Mouse (Mus musculus) midbrain, embryonic 11.5 days (tissue): ENCODE measurements at regions not wholly inside any gene's neighbourhood (a gene's known extent, or its start where the extent isn't known, plus 50 kb on each side); places are given as distances from the start of the nearest gene placed in this dataset.

Experiments
- ATAC-seq: fragments of 200-750 bp; cut with Nextera tagmentation; 2 replicates; pipeline ENCODE4 v1.8.0; 2017; ENCODE audit warnings: moderate TSS enrichment, moderate library complexity; ENCODE audit not compliant: low FRiP score
- DNase-seq: peaks from one replicate; pipeline ENCODE4 v3.0.0; 2015; ENCODE audit warnings: low spot score; ENCODE audit errors: missing footprints
- H3K27ac ChIP-seq: fragments of 300-500 bp; sonication (generic); 2 replicates; pipeline ENCODE4 v1.5.1; 2014; ENCODE audit warnings: low read depth, low read length
- H3K27me3 ChIP-seq: fragments of 300-500 bp; sonication (generic); 2 replicates; pipeline ENCODE4 v1.6.1; 2014; ENCODE audit warnings: mild to moderate bottlenecking, low read length, moderate library complexity, mixed read lengths; ENCODE audit not compliant: control insufficient read depth, insufficient read depth
- H3K36me3 ChIP-seq: fragments of 300-500 bp; sonication (generic); 2 replicates; pipeline ENCODE4 v1.6.1; 2014; ENCODE audit warnings: mild to moderate bottlenecking, low read length, moderate library complexity, mixed read lengths; ENCODE audit not compliant: control insufficient read depth, insufficient read depth
- H3K4me1 ChIP-seq: fragments of 300-500 bp; sonication (generic); 2 replicates; pipeline ENCODE4 v1.6.1; 2014; ENCODE audit warnings: low read length; ENCODE audit not compliant: control insufficient read depth, insufficient read depth
- H3K4me2 ChIP-seq: fragments of 300-500 bp; sonication (generic); 2 replicates; pipeline ENCODE4 v1.6.1; 2014; ENCODE audit warnings: mild to moderate bottlenecking, moderate library complexity
- H3K4me3 ChIP-seq: fragments of 300-500 bp; sonication (generic); 2 replicates; pipeline ENCODE4 v1.5.1; 2014; ENCODE audit warnings: low read depth, low read length
- H3K9ac ChIP-seq: fragments of 300-500 bp; sonication (generic); 2 replicates; pipeline ENCODE4 v1.6.1; 2014; ENCODE audit warnings: low read length
- H3K9me3 ChIP-seq: fragments of 300-500 bp; sonication (generic); 2 replicates; pipeline ENCODE4 v1.6.1; 2016; ENCODE audit warnings: low read length; ENCODE audit not compliant: control insufficient read depth
- WGBS: fragments of 180-500 bp; shearing (Covaris S2); extraction: QIAGEN DNeasy Blood & Tissue Kit; methylation state at CpG from one replicate; pipeline ENCODE4 v1.1.7; 2014; 5-methylcytosine and 5-hydroxymethylcytosine counted together

GRCm38 (mm10) chr3:11007363-11007762 is 671.9 kb upstream of the Gm38303 start:
- no peaks in the 10 kb centered on the region for H3K27me3 ChIP-seq
- H3K4me1 ChIP-seq = no peaks in the 10 kb centered on the region
- WGBS = 87% methylated on average over 3 of the region's 3 CpGs
- DNase-seq = no peak
- ATAC-seq = peak; percentile 59; the same call in 1 of the 2 replicates
- no peak overlapping the region for H3K27ac ChIP-seq
- H3K4me2 ChIP-seq = no peak overlapping the region
- no peak overlapping the region for H3K4me3 ChIP-seq
- no peaks in the 10 kb centered on the region for H3K9me3 ChIP-seq
- no peaks in the 10 kb centered on the region for H3K36me3 ChIP-seq
- no peak overlapping the region for H3K9ac ChIP-seq

- 88% methylated on average over 2 of the region's 2 CpGs for WGBS
- H3K36me3 ChIP-seq = no peaks in the 10 kb centered on the region
- no peaks in the 10 kb centered on the region for H3K9me3 ChIP-seq
- H3K27me3 ChIP-seq = no peaks in the 10 kb centered on the region
- no peak for DNase-seq
- no peaks in the 10 kb centered on the region for H3K4me1 ChIP-seq
- H3K4me2 ChIP-seq = no peak overlapping the region
- H3K27ac ChIP-seq = no peak overlapping the region
- no peak; the same call in 1 of the 2 replicates for ATAC-seq
- H3K9ac ChIP-seq = no peak overlapping the region
- no peak overlapping the region for H3K4me3 ChIP-seq
Measured at GRCm38 (mm10) chr3:11006531-11007269, 671.2 kb upstream of the Gm38303 start.

- H3K4me2 ChIP-seq = no peak overlapping the region
- H3K4me3 ChIP-seq = no peak overlapping the region
- H3K4me1 ChIP-seq = no peaks in the 10 kb centered on the region
- no peak for ATAC-seq
- H3K9ac ChIP-seq = no peak overlapping the region
- no peak overlapping the region for H3K27ac ChIP-seq
- DNase-seq = no peak
- H3K9me3 ChIP-seq = no peaks in the 10 kb centered on the region
- H3K27me3 ChIP-seq = no peaks in the 10 kb centered on the region
- no peaks in the 10 kb centered on the region for H3K36me3 ChIP-seq
Measured at GRCm38 (mm10) chr3:10978968-10979367, 643.5 kb upstream of the Gm38303 start.

GRCm38 (mm10) chr3:10974429-10974828 is 638.9 kb upstream of the Gm38303 start:
- H3K4me3 ChIP-seq = no peak overlapping the region

GRCm38 (mm10) chr3:10952583-10952982 is 617.1 kb upstream of the Gm38303 start:
- no peaks in the 10 kb centered on the region for H3K36me3 ChIP-seq
- ATAC-seq (no peak), DNase-seq (no peak)
- no peak overlapping the region for H3K4me3 ChIP-seq
- H3K9me3 ChIP-seq = no peaks in the 10 kb centered on the region
- H3K27ac ChIP-seq = no peak overlapping the region
- no peaks in the 10 kb centered on the region for H3K27me3 ChIP-seq
- H3K4me1 ChIP-seq = no peaks in the 10 kb centered on the region
- 100% methylated on average over 1 of the region's 1 CpGs for WGBS
- H3K4me2 ChIP-seq = no peak overlapping the region
- H3K9ac ChIP-seq = no peak overlapping the region

More at GRCm38 (mm10) chr3:10974429-10974828, 638.9 kb upstream of the Gm38303 start:
- ATAC-seq (0 out of 2 replicates have a peak, but pooled peaks have one; percentile 5), DNase-seq (no peak)
- no peaks in the 10 kb centered on the region for H3K4me1 ChIP-seq
- no peak overlapping the region for H3K9ac ChIP-seq
- WGBS = 90% methylated on average over 3 of the region's 3 CpGs
- no peaks in the 10 kb centered on the region for H3K27me3 ChIP-seq
- H3K27ac ChIP-seq = no peak overlapping the region
- no peaks in the 10 kb centered on the region for H3K9me3 ChIP-seq
- no peak overlapping the region for H3K4me2 ChIP-seq
- H3K36me3 ChIP-seq = no peaks in the 10 kb centered on the region

- WGBS = 60% methylated on average over 3 of the region's 3 CpGs
- Histone ChIP-seq H3K4me2 (no peak overlapping the region), H3K27me3 (no peaks in the 10 kb centered on the region), H3K27ac (no peak overlapping the region), H3K36me3 (no peaks in the 10 kb centered on the region), H3K9me3 (no peaks in the 10 kb centered on the region), H3K4me1 (no peaks in the 10 kb centered on the region), H3K4me3 (no peak overlapping the region), H3K9ac (no peak overlapping the region)
- ATAC-seq (peak; percentile 11; the same call in 1 of the 2 replicates), DNase-seq (no peak)
Measured at GRCm38 (mm10) chr3:10917056-10917455, 581.6 kb upstream of the Gm38303 start.

- H3K9me3 ChIP-seq = no peaks in the 10 kb centered on the region
- no peak overlapping the region for H3K27ac ChIP-seq
- no peak overlapping the region for H3K4me2 ChIP-seq
- no peaks in the 10 kb centered on the region for H3K27me3 ChIP-seq
- WGBS = 77% methylated on average over 2 of the region's 2 CpGs
- no peak overlapping the region for H3K9ac ChIP-seq
- H3K4me3 ChIP-seq = no peak overlapping the region
- H3K4me1 ChIP-seq = no peaks in the 10 kb centered on the region
- no peak for ATAC-seq
- no peak for DNase-seq
- no peaks in the 10 kb centered on the region for H3K36me3 ChIP-seq
Measured at GRCm38 (mm10) chr3:10891981-10892380, 556.5 kb upstream of the Gm38303 start.
